Mouse (Mus musculus) thymus, postnatal 25 days (tissue): ENCODE data around the gene Gpr3.
A peak's percentile ranks its signal among the peaks of the same experiment; 100 is the strongest.

Source experiments
- DNase-seq: peaks from one replicate; pipeline ENCODE4 v3.0.0; 2022

Gene Gpr3

GRCm38 (mm10) chr4:133233285-133233976 is 21.1 kb upstream of the Gpr3 start:
- DNase-seq: peak; percentile 69

GRCm38 (mm10) chr4:133229582-133229981 is 17.2 kb upstream of the Gpr3 start:
- no peak for DNase-seq

GRCm38 (mm10) chr4:133227636-133228035 is 15.3 kb upstream of the Gpr3 start:
- DNase-seq: no peak

GRCm38 (mm10) chr4:133226073-133226472 is 13.7 kb upstream of the Gpr3 start:
- DNase-seq: no peak

- no peak for DNase-seq
Measured at GRCm38 (mm10) chr4:133223875-133224274, 11.5 kb upstream of the Gpr3 start.

GRCm38 (mm10) chr4:133221701-133222100 is 9.4 kb upstream of the Gpr3 start:
- DNase-seq: no peak

GRCm38 (mm10) chr4:133220656-133221055 is 8.3 kb upstream of the Gpr3 start:
- DNase-seq: no peak

- no peak for DNase-seq
Measured at GRCm38 (mm10) chr4:133218745-133219144, 6.4 kb upstream of the Gpr3 start.

GRCm38 (mm10) chr4:133217641-133218040 is 5.3 kb upstream of the Gpr3 start:
- peak; percentile 79 for DNase-seq

GRCm38 (mm10) chr4:133213661-133214060 is 1.3 kb upstream of the Gpr3 start:
- DNase-seq: no peak

- DNase-seq: no peak
Measured at GRCm38 (mm10) chr4:133213268-133213590, 893 bp upstream of the Gpr3 start.

GRCm38 (mm10) chr4:133212562-133213267 is 379 bp upstream of the Gpr3 start:
- DNase-seq: peak; percentile 55

GRCm38 (mm10) chr4:133210788-133211390 is 1.4 kb downstream of the Gpr3 start:
- no peak for DNase-seq

- DNase-seq: no peak
Measured at GRCm38 (mm10) chr4:133210023-133210787, 2.1 kb downstream of the Gpr3 start.

- DNase-seq: peak; percentile 64
Measured at GRCm38 (mm10) chr4:133209366-133209765, 3.0 kb downstream of the Gpr3 start.

GRCm38 (mm10) chr4:133204379-133204778 is 8.0 kb downstream of the Gpr3 start:
- no peak for DNase-seq

GRCm38 (mm10) chr4:133203591-133203990 is 8.7 kb downstream of the Gpr3 start:
- no peak for DNase-seq

- DNase-seq: no peak
Measured at GRCm38 (mm10) chr4:133202254-133202653, 10.1 kb downstream of the Gpr3 start.

- peak; percentile 73 for DNase-seq
Measured at GRCm38 (mm10) chr4:133201006-133201771, 11.1 kb downstream of the Gpr3 start.

GRCm38 (mm10) chr4:133200343-133200742 is 12.0 kb downstream of the Gpr3 start:
- no peak for DNase-seq

GRCm38 (mm10) chr4:133199743-133200142 is 12.6 kb downstream of the Gpr3 start:
- DNase-seq: no peak

GRCm38 (mm10) chr4:133198337-133199180 is 13.8 kb downstream of the Gpr3 start:
- no peak for DNase-seq
